ENCODE assay signal across 35 mouse cellular contexts in the genomic region with DNA sequence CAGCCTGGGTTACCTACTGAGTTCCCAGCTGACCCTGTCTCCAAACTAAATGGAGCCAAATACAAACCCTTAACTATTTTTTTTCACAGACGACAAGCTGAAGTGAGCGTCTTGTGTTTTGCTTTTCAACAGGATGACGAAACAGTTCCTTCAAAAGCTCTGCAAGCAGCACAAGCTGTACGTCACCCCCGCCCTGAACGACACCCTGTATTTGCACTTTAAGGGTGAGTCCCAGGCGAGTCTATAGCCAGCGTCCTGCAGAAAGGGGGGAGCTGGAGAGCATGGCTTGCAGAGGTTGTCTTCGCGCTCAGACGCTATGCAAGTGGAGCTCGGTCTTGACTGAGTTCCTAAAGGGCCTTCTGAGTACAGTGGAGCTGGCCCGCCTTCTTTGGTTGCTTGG. TPM values are rescaled to one million over a fixed set of nuclear protein-coding genes. Genes with fewer than 3 reads are reported as not detected.
A peak's percentile ranks its signal among the peaks of the same experiment; 100 is the strongest.
DNase-seq lines count a peak whose midpoint lies in the region; ATAC-seq and TF ChIP-seq lines count a peak whose summit lies in the region.
"Had no signal": no experiment of that assay in that cellular context is flagged by ENCODE, and none has a peak within 500 bp of the region (broad histone marks: within the 10 kb centered on the region; RNA-seq: fewer than 3 reads in every experiment).

No protein-coding gene starts in this region.

- no peak overlapping the region for H3K9ac ChIP-seq in intestine, embryonic 15.5 days
- H3K9ac ChIP-seq: embryonic facial prominence, embryonic 12.5 days; embryonic facial prominence, embryonic 15.5 days; forebrain, postnatal 0 days; heart, embryonic 12.5 days; heart, embryonic 15.5 days; hindbrain, embryonic 14.5 days had no signal

- no peak overlapping the region for H3K4me2 ChIP-seq in intestine, embryonic 15.5 days (replicated peaks)
- H3K4me2 ChIP-seq: embryonic facial prominence, embryonic 12.5 days; embryonic facial prominence, embryonic 15.5 days; heart, embryonic 12.5 days; heart, embryonic 15.5 days; hindbrain, embryonic 14.5 days had no signal

- 0 out of 2 replicates have a peak overlapping the region, but pooled peaks have one; percentile 36 for H3K27ac ChIP-seq in intestine, embryonic 15.5 days
- peak overlapping the region; percentile 89 for H3K27ac ChIP-seq in small intestine, adult 2 months (ENCODE audit: insufficient read depth, low read depth, low read length)
- H3K27ac ChIP-seq: embryonic facial prominence, embryonic 12.5 days; embryonic facial prominence, embryonic 15.5 days; gastrocnemius, adult 2 months; heart, embryonic 15.5 days; hindbrain, embryonic 14.5 days; hindbrain, postnatal 0 days had no signal

- H3K4me1 ChIP-seq in intestine, embryonic 15.5 days (replicated peaks), result peaks cover 11% of the 10 kb centered on the region
- peaks cover 21% of the 10 kb centered on the region for H3K4me1 ChIP-seq in small intestine, adult 2 months (ENCODE audit: control insufficient read depth, insufficient read depth, insufficient read length, low read length)

- no peak overlapping the region for H3K4me3 ChIP-seq in intestine, embryonic 15.5 days (replicated peaks)
- no peak overlapping the region for H3K4me3 ChIP-seq in small intestine, adult 2 months (ENCODE audit: low read depth, low read length)
- H3K4me3 ChIP-seq: embryonic facial prominence, embryonic 12.5 days; embryonic facial prominence, embryonic 15.5 days; gastrocnemius, adult 2 months; heart, embryonic 12.5 days; heart, embryonic 15.5 days had no signal

- no peak for TF ChIP-seq POLR2A in small intestine, adult 2 months (IDR thresholded peaks at IDR 0.05; ENCODE audit: low read depth, low read length)

- no peaks in the 10 kb centered on the region for H3K36me3 ChIP-seq in intestine, embryonic 15.5 days
- no peaks in the 10 kb centered on the region for H3K36me3 ChIP-seq in small intestine, adult 2 months (ENCODE audit: control insufficient read depth, insufficient read depth, low read length)
- H3K36me3 ChIP-seq: embryonic facial prominence, embryonic 12.5 days; embryonic facial prominence, embryonic 15.5 days; heart, embryonic 12.5 days; heart, embryonic 15.5 days had no signal

- no peak for ATAC-seq in intestine, embryonic 15.5 days
- ATAC-seq: forebrain, embryonic 14.5 days; forebrain, postnatal 0 days; hindbrain, postnatal 0 days had no signal

- no peak for TF ChIP-seq CTCF in small intestine, adult 2 months (IDR thresholded peaks at IDR 0.05; ENCODE audit: extremely low read depth, insufficient read length, insufficient replicate concordance, low read depth, low read length)

- no peaks in the 10 kb centered on the region for H3K27me3 ChIP-seq in intestine, embryonic 15.5 days (replicated peaks)
- no peaks in the 10 kb centered on the region for H3K27me3 ChIP-seq in small intestine, adult 2 months (ENCODE audit: control insufficient read depth, insufficient read depth, low read length)

- H3K9me3 ChIP-seq in intestine, embryonic 15.5 days, result no peaks in the 10 kb centered on the region
- H3K9me3 ChIP-seq: embryonic facial prominence, embryonic 12.5 days; embryonic facial prominence, embryonic 15.5 days; heart, embryonic 12.5 days; heart, embryonic 15.5 days had no signal

- WGBS in intestine, embryonic 15.5 days, result 36% methylated on average over 13 of the region's 13 CpGs
- 50% methylated on average over 13 of the region's 13 CpGs for WGBS in small intestine, adult 2 months

- peak; percentile 10 for DNase-seq in lung, postnatal 36 days
- no peak for DNase-seq in lung, postnatal 25 days (ENCODE audit: low spot score)
- DNase-seq in layer of hippocampus, postnatal 10 days (ENCODE audit: low spot score in 2 of 2), result no peak
- DNase-seq in heart, adult 9 months (ENCODE audit: low spot score in 2 of 2), result no peak
- DNase-seq: adrenal gland, adult 2 months; adrenal gland, postnatal 14 days; B cell, adult 2 months; cerebellum, adult 11 months; cerebellum, adult 2 months; cerebellum, adult 9-11 months; cerebellum, postnatal 25 days; forebrain, postnatal 0 days; gastrocnemius, adult 2 months; gastrocnemius, postnatal 14 days; heart, adult 11 months; heart, postnatal 10 days; heart, postnatal 36 days had no signal

RNA-seq across cellular contexts. Expression of a gene that starts 4.1 kb away (rescaled TPM):
- polyA plus RNA-seq in intestine, embryonic 15.5 days (2015; fragmentation: Nextera tagmentation; extraction: Ambion mirVana), result 1.4 and 2.1 TPM in 2 replicates
- polyA plus RNA-seq in small intestine, adult 2 months (2012; rRNA removed), result 3.7 and 9.4 TPM in 2 replicates
- under 1 TPM; 0.45 to 0.57 TPM for total RNA-seq in layer of hippocampus, postnatal 10 days (2021)
- total RNA-seq: adrenal gland, postnatal 14 days; common myeloid progenitor, adult 5-6 weeks; forebrain, postnatal 0 days; gastrocnemius, adult 2 months; gastrocnemius, postnatal 14 days; gastrocnemius, postnatal 4 days; heart, adult 8-10 months; heart, postnatal 10 days; heart, postnatal 36 days; hindbrain, postnatal 0 days had no signal
- polyA plus RNA-seq: adrenal gland, adult 2 months; forebrain, embryonic 11.5 days had no signal

RNA-seq across cellular contexts. Expression of a gene that starts 4.1 kb away (rescaled TPM):
- polyA plus RNA-seq in intestine, embryonic 15.5 days (2015; fragmentation: Nextera tagmentation; extraction: Ambion mirVana), result 28.8 and 32.6 TPM in 2 replicates
- 13.4 and 20.9 TPM in 2 replicates for polyA plus RNA-seq in small intestine, adult 2 months (2012; rRNA removed)
- 10 to 100 TPM; 52.3 to 53.2 TPM for total RNA-seq in layer of hippocampus, postnatal 10 days (2021)

RNA-seq across cellular contexts. Expression of a gene that starts 20.6 kb away (rescaled TPM):
- 83.6 and 88.8 TPM in 2 replicates for polyA plus RNA-seq in intestine, embryonic 15.5 days (2015; fragmentation: Nextera tagmentation; extraction: Ambion mirVana)
- 24.4 and 43.1 TPM in 2 replicates for polyA plus RNA-seq in small intestine, adult 2 months (2012; rRNA removed)
- 10 to 100 TPM; 62.7 to 67.9 TPM for total RNA-seq in layer of hippocampus, postnatal 10 days (2021)

RNA-seq across cellular contexts. Expression of a gene that starts 25.9 kb away (rescaled TPM):
- polyA plus RNA-seq in intestine, embryonic 15.5 days (2015; fragmentation: Nextera tagmentation; extraction: Ambion mirVana), result 10.0 and 11.7 TPM in 2 replicates
- 15.9 and 23.6 TPM in 2 replicates for polyA plus RNA-seq in small intestine, adult 2 months (2012; rRNA removed)
- total RNA-seq in layer of hippocampus, postnatal 10 days (2021), result 10 to 100 TPM; 12.5 to 13.0 TPM

RNA-seq across cellular contexts. Expression of a gene that starts 33.5 kb away (rescaled TPM):
- not detected in 2 replicates for polyA plus RNA-seq in intestine, embryonic 15.5 days (2015; fragmentation: Nextera tagmentation; extraction: Ambion mirVana)
- polyA plus RNA-seq in small intestine, adult 2 months (2012; rRNA removed), result 0.27 and 0.96 TPM in 2 replicates
- under 1 TPM in 1 of 2 experiments, not detected in 1; 0.25 TPM for total RNA-seq in layer of hippocampus, postnatal 10 days (2021)
- total RNA-seq: adrenal gland, adult 2 months; adrenal gland, postnatal 14 days; adrenal gland, postnatal 4 days; CH12.LX; common myeloid progenitor, adult 5-6 weeks; forebrain, postnatal 0 days; gastrocnemius, adult 2 months; gastrocnemius, postnatal 14 days; gastrocnemius, postnatal 4 days; heart, adult 8-10 months; heart, postnatal 10 days; heart, postnatal 36 days; MEL had no signal
- polyA plus RNA-seq: adrenal gland, adult 2 months; forebrain, embryonic 11.5 days; frontal cortex, adult 2 months; heart, embryonic 12.5 days; heart, embryonic 15.5 days; hindbrain, embryonic 11.5 days; hindbrain, embryonic 14.5 days had no signal
